ENCODE assay signal across 15 mouse cellular contexts in genomic region chr15:15229926-15230325, GRCm38 (mm10).
DNase-seq lines count a peak whose midpoint lies in the region; ATAC-seq and TF ChIP-seq lines count a peak whose summit lies in the region.
"Had no signal": no experiment of that assay in that cellular context is flagged by ENCODE, and none has a peak within 500 bp of the region (broad histone marks: within the 10 kb centered on the region; RNA-seq: fewer than 3 reads in every experiment).

No protein-coding gene starts in this region.

- H3K9ac ChIP-seq in hindbrain, embryonic 14.5 days = no peak overlapping the region
- no peak overlapping the region for H3K9ac ChIP-seq in hindbrain, embryonic 13.5 days
- no peak overlapping the region for H3K9ac ChIP-seq in midbrain, embryonic 14.5 days (replicated peaks; ENCODE audit: low read length)
- H3K9ac ChIP-seq in midbrain, embryonic 11.5 days (ENCODE audit: low read length) = no peak overlapping the region
- H3K9ac ChIP-seq in stomach, postnatal 0 days (ENCODE audit: low read length) = no peak overlapping the region
- H3K9ac ChIP-seq: hindbrain, embryonic 12.5 days had no signal

- no peaks in the 10 kb centered on the region for H3K9me3 ChIP-seq in hindbrain, embryonic 14.5 days (ENCODE audit: control insufficient read depth, low read length)
- no peaks in the 10 kb centered on the region for H3K9me3 ChIP-seq in hindbrain, embryonic 13.5 days
- H3K9me3 ChIP-seq in midbrain, embryonic 14.5 days (ENCODE audit: control insufficient read depth, low read length) = no peaks in the 10 kb centered on the region
- no peaks in the 10 kb centered on the region for H3K9me3 ChIP-seq in midbrain, embryonic 11.5 days (ENCODE audit: control insufficient read depth, low read length)
- no peaks in the 10 kb centered on the region for H3K9me3 ChIP-seq in E14TG2a.4 (ENCODE audit: low read length)
- H3K9me3 ChIP-seq in stomach, postnatal 0 days (ENCODE audit: control insufficient read depth, low read length) = no peaks in the 10 kb centered on the region
- H3K9me3 ChIP-seq: forebrain, embryonic 10.5 days; hindbrain, embryonic 12.5 days had no signal

- H3K4me2 ChIP-seq in hindbrain, embryonic 14.5 days (replicated peaks) = no peak overlapping the region
- H3K4me2 ChIP-seq in hindbrain, embryonic 13.5 days = no peak overlapping the region
- H3K4me2 ChIP-seq in midbrain, embryonic 14.5 days (ENCODE audit: low read length) = no peak overlapping the region
- no peak overlapping the region for H3K4me2 ChIP-seq in midbrain, embryonic 11.5 days
- no peak overlapping the region for H3K4me2 ChIP-seq in stomach, postnatal 0 days (replicated peaks; ENCODE audit: low read depth)
- H3K4me2 ChIP-seq: hindbrain, embryonic 12.5 days had no signal

- H3K36me3 ChIP-seq in hindbrain, embryonic 14.5 days (replicated peaks; ENCODE audit: control insufficient read depth, insufficient read depth) = no peaks in the 10 kb centered on the region
- H3K36me3 ChIP-seq in hindbrain, embryonic 13.5 days = no peaks in the 10 kb centered on the region
- H3K36me3 ChIP-seq in midbrain, embryonic 14.5 days (ENCODE audit: control insufficient read depth, insufficient read depth, low read length) = no peaks in the 10 kb centered on the region
- no peaks in the 10 kb centered on the region for H3K36me3 ChIP-seq in midbrain, embryonic 11.5 days (ENCODE audit: control insufficient read depth, insufficient read depth, low read length)
- H3K36me3 ChIP-seq in E14TG2a.4 (ENCODE audit: insufficient read depth, low read length) = no peaks in the 10 kb centered on the region
- no peaks in the 10 kb centered on the region for H3K36me3 ChIP-seq in stomach, postnatal 0 days (ENCODE audit: control insufficient read depth, insufficient read depth, low read length)
- H3K36me3 ChIP-seq: forebrain, embryonic 10.5 days; hindbrain, embryonic 12.5 days had no signal

- H3K4me1 ChIP-seq in hindbrain, embryonic 14.5 days (replicated peaks; ENCODE audit: control insufficient read depth, insufficient read depth, low read length) = no peaks in the 10 kb centered on the region
- no peaks in the 10 kb centered on the region for H3K4me1 ChIP-seq in hindbrain, embryonic 13.5 days (replicated peaks)
- no peaks in the 10 kb centered on the region for H3K4me1 ChIP-seq in midbrain, embryonic 14.5 days (ENCODE audit: control insufficient read depth, insufficient read depth, low read length)
- no peaks in the 10 kb centered on the region for H3K4me1 ChIP-seq in midbrain, embryonic 11.5 days (ENCODE audit: control insufficient read depth, insufficient read depth, low read length)
- H3K4me1 ChIP-seq in E14TG2a.4 (replicated peaks; ENCODE audit: low read depth, low read length) = no peaks in the 10 kb centered on the region
- H3K4me1 ChIP-seq in stomach, postnatal 0 days (replicated peaks; ENCODE audit: control insufficient read depth, insufficient read depth) = no peaks in the 10 kb centered on the region
- H3K4me1 ChIP-seq: forebrain, embryonic 10.5 days; hindbrain, embryonic 12.5 days had no signal

- H3K27ac ChIP-seq in hindbrain, embryonic 14.5 days = no peak overlapping the region
- no peak overlapping the region for H3K27ac ChIP-seq in hindbrain, embryonic 13.5 days
- H3K27ac ChIP-seq in midbrain, embryonic 14.5 days (replicated peaks; ENCODE audit: low read depth, low read length) = no peak overlapping the region
- no peak overlapping the region for H3K27ac ChIP-seq in midbrain, embryonic 11.5 days (ENCODE audit: low read depth, low read length)
- H3K27ac ChIP-seq in stomach, postnatal 0 days (replicated peaks) = no peak overlapping the region
- H3K27ac ChIP-seq: forebrain, embryonic 10.5 days; hindbrain, embryonic 12.5 days had no signal

- H3K4me3 ChIP-seq in hindbrain, embryonic 14.5 days (replicated peaks; ENCODE audit: low read length) = no peak overlapping the region
- no peak overlapping the region for H3K4me3 ChIP-seq in hindbrain, embryonic 13.5 days
- H3K4me3 ChIP-seq in midbrain, embryonic 14.5 days (replicated peaks; ENCODE audit: low read depth, low read length) = no peak overlapping the region
- no peak overlapping the region for H3K4me3 ChIP-seq in midbrain, embryonic 11.5 days (ENCODE audit: low read depth, low read length)
- H3K4me3 ChIP-seq in E14TG2a.4 (replicated peaks; ENCODE audit: low read length) = no peak overlapping the region
- no peak overlapping the region for H3K4me3 ChIP-seq in stomach, postnatal 0 days (ENCODE audit: low read depth, low read length)
- H3K4me3 ChIP-seq: forebrain, embryonic 10.5 days; hindbrain, embryonic 12.5 days had no signal

- no peak for TF ChIP-seq EP300 in stomach, postnatal 0 days (optimal IDR thresholded peaks at IDR 0.05)

- 81% methylated on average over 3 of the region's 3 CpGs for WGBS in hindbrain, embryonic 14.5 days
- 74% methylated on average over 3 of the region's 3 CpGs for WGBS in hindbrain, embryonic 13.5 days
- WGBS in midbrain, embryonic 14.5 days = 74% methylated on average over 3 of the region's 3 CpGs
- WGBS in midbrain, embryonic 11.5 days = 73% methylated on average over 3 of the region's 3 CpGs
- WGBS in stomach, postnatal 0 days = 46% methylated on average over 3 of the region's 3 CpGs

- H3K27me3 ChIP-seq in hindbrain, embryonic 14.5 days (ENCODE audit: control insufficient read depth, insufficient read depth, low read length) = no peaks in the 10 kb centered on the region
- no peaks in the 10 kb centered on the region for H3K27me3 ChIP-seq in hindbrain, embryonic 13.5 days
- H3K27me3 ChIP-seq in midbrain, embryonic 14.5 days (ENCODE audit: control insufficient read depth, insufficient read depth, low read length) = no peaks in the 10 kb centered on the region
- no peaks in the 10 kb centered on the region for H3K27me3 ChIP-seq in midbrain, embryonic 11.5 days (ENCODE audit: control insufficient read depth, insufficient read depth, low read length)
- no peaks in the 10 kb centered on the region for H3K27me3 ChIP-seq in E14TG2a.4 (ENCODE audit: insufficient read depth, low read length)
- H3K27me3 ChIP-seq in stomach, postnatal 0 days (ENCODE audit: control insufficient read depth, insufficient read depth, low read length) = no peaks in the 10 kb centered on the region
- H3K27me3 ChIP-seq: hindbrain, embryonic 12.5 days had no signal

- TF ChIP-seq CTCF in E14TG2a.4 (conservative IDR thresholded peaks at IDR 0.05; ENCODE audit: low read length) = 0 out of 2 replicates have a peak, but pooled peaks have one; percentile 6
- TF ChIP-seq CTCF in stomach, postnatal 0 days (IDR thresholded peaks at IDR 0.05; ENCODE audit: low read depth) = peak; percentile 51

- peak; percentile 55 for DNase-seq in hindbrain, embryonic 14.5 days (ENCODE audit: low spot score)
- DNase-seq in midbrain, embryonic 14.5 days = peak; percentile 46
- DNase-seq in midbrain, embryonic 11.5 days (ENCODE audit: low spot score, missing footprints) = no peak
- no peak for DNase-seq in stomach, postnatal 0 days (ENCODE audit: low spot score)
- DNase-seq in ovary, adult 18-20 months (ENCODE audit: low spot score) = no peak
- DNase-seq: cerebellum, adult 9-11 months; gastrocnemius, postnatal 14 days; kidney, adult 11 months; left cerebral cortex, postnatal 4 days; lung, adult 18-20 months; thymus, postnatal 36 days had no signal

- no peak for ATAC-seq in hindbrain, embryonic 14.5 days (ENCODE audit: low FRiP score)
- ATAC-seq in hindbrain, embryonic 13.5 days (ENCODE audit: low FRiP score) = no peak
- ATAC-seq in midbrain, embryonic 14.5 days (ENCODE audit: low FRiP score, low TSS enrichment) = no peak
- no peak for ATAC-seq in midbrain, embryonic 11.5 days (ENCODE audit: low FRiP score)
- ATAC-seq in stomach, postnatal 0 days (ENCODE audit: low FRiP score, low TSS enrichment) = no peak

Comparison
In these comparisons a context has a peak if more than half of its experiments do, and no peak if none do; other contexts are left out.
1. DNase-seq: peak in hindbrain, embryonic 14.5 days (single experiment) and midbrain, embryonic 14.5 days (single experiment); none in midbrain, embryonic 11.5 days (single experiment), stomach, postnatal 0 days (single experiment) and ovary, adult 18-20 months (single experiment).